Mouse (Mus musculus) midbrain, embryonic 11.5 days (tissue): ENCODE data around the gene Gstp2. TPM values are rescaled to one million over a fixed set of nuclear protein-coding genes. Genes with fewer than 3 reads are reported as not detected.
A peak's percentile ranks its signal among the peaks of the same experiment; 100 is the strongest.
"Not testable (repeated sequence)": the region's sequence is repeated elsewhere in the genome, so short reads cannot be mapped to it uniquely, and the experiment has no call there.

Experiments used
- ATAC-seq: fragments of 200-750 bp; cut with Nextera tagmentation; 2 replicates; pipeline ENCODE4 v1.8.0; 2017; ENCODE audit warnings: moderate TSS enrichment, moderate library complexity; ENCODE audit not compliant: low FRiP score
- DNase-seq: peaks from one replicate; pipeline ENCODE4 v3.0.0; 2015; ENCODE audit warnings: low spot score; ENCODE audit errors: missing footprints
- H3K27ac ChIP-seq: fragments of 300-500 bp; sonication (generic); 2 replicates; pipeline ENCODE4 v1.5.1; 2014; ENCODE audit warnings: low read depth, low read length
- H3K27me3 ChIP-seq: fragments of 300-500 bp; sonication (generic); 2 replicates; pipeline ENCODE4 v1.6.1; 2014; ENCODE audit warnings: mild to moderate bottlenecking, low read length, moderate library complexity, mixed read lengths; ENCODE audit not compliant: control insufficient read depth, insufficient read depth
- H3K36me3 ChIP-seq: fragments of 300-500 bp; sonication (generic); 2 replicates; pipeline ENCODE4 v1.6.1; 2014; ENCODE audit warnings: mild to moderate bottlenecking, low read length, moderate library complexity, mixed read lengths; ENCODE audit not compliant: control insufficient read depth, insufficient read depth
- H3K4me1 ChIP-seq: fragments of 300-500 bp; sonication (generic); 2 replicates; pipeline ENCODE4 v1.6.1; 2014; ENCODE audit warnings: low read length; ENCODE audit not compliant: control insufficient read depth, insufficient read depth
- H3K4me2 ChIP-seq: fragments of 300-500 bp; sonication (generic); 2 replicates; pipeline ENCODE4 v1.6.1; 2014; ENCODE audit warnings: mild to moderate bottlenecking, moderate library complexity
- H3K4me3 ChIP-seq: fragments of 300-500 bp; sonication (generic); 2 replicates; pipeline ENCODE4 v1.5.1; 2014; ENCODE audit warnings: low read depth, low read length
- H3K9ac ChIP-seq: fragments of 300-500 bp; sonication (generic); 2 replicates; pipeline ENCODE4 v1.6.1; 2014; ENCODE audit warnings: low read length
- H3K9me3 ChIP-seq: fragments of 300-500 bp; sonication (generic); 2 replicates; pipeline ENCODE4 v1.6.1; 2016; ENCODE audit warnings: low read length; ENCODE audit not compliant: control insufficient read depth
- WGBS: fragments of 180-500 bp; shearing (Covaris S2); extraction: QIAGEN DNeasy Blood & Tissue Kit; methylation state at CpG from one replicate; pipeline ENCODE4 v1.1.7; 2014; 5-methylcytosine and 5-hydroxymethylcytosine counted together
- polyA plus RNA-seq: library from polyadenylated mRNA; unstranded; fragments of >200 nt; fragmentation: Nextera tagmentation; extraction: Ambion mirVana; gene quantifications from 2 replicates; pipeline ENCODE4 v1.2.1, GENCODE M21; 2014

Gene Gstp2
- polyA plus RNA-seq, 1 experiment from 2014 or later, result 1.1 TPM

- ATAC-seq, H3K4me1 ChIP-seq, H3K4me3 ChIP-seq, DNase-seq, H3K27me3 ChIP-seq, H3K36me3 ChIP-seq, H3K9me3 ChIP-seq, H3K4me2 ChIP-seq, H3K9ac ChIP-seq, H3K27ac ChIP-seq: not testable (repeated sequence)
- WGBS, result 51% methylated on average over 5 of the region's 11 CpGs
These were observed 18.7 kb upstream of the Gstp2 start for GRCm38 (mm10) chr19:4064501-4064900.

- ATAC-seq, H3K9me3 ChIP-seq, H3K9ac ChIP-seq, H3K4me2 ChIP-seq, H3K27me3 ChIP-seq, H3K4me1 ChIP-seq, DNase-seq, H3K4me3 ChIP-seq, H3K36me3 ChIP-seq, H3K27ac ChIP-seq: not testable (repeated sequence)
- WGBS, result 93% methylated on average over 2 of the region's 4 CpGs
These were observed 17.5 kb upstream of the Gstp2 start for GRCm38 (mm10) chr19:4063357-4063756.

- Histone ChIP-seq H3K27me3 (no peaks in the 10 kb centered on the region), H3K4me2 (no peak overlapping the region), H3K9ac (no peak overlapping the region), H3K27ac (no peak overlapping the region), H3K4me1 (no peaks in the 10 kb centered on the region), H3K36me3 (no peaks in the 10 kb centered on the region), H3K9me3 (no peaks in the 10 kb centered on the region), H3K4me3 (no peak overlapping the region)
- WGBS, result 92% methylated on average over 5 of the region's 6 CpGs
- DNase-seq (no peak), ATAC-seq (no peak)
These were observed 15.2 kb upstream of the Gstp2 start for GRCm38 (mm10) chr19:4060899-4061465.

- not testable (repeated sequence) for H3K27me3 ChIP-seq, ATAC-seq, H3K9ac ChIP-seq, H3K9me3 ChIP-seq, H3K36me3 ChIP-seq, H3K4me1 ChIP-seq, H3K27ac ChIP-seq, H3K4me3 ChIP-seq, H3K4me2 ChIP-seq, DNase-seq
- 91% methylated on average over 8 of the region's 8 CpGs for WGBS
These were observed 14.4 kb upstream of the Gstp2 start for GRCm38 (mm10) chr19:4060044-4060898.

GRCm38 (mm10) chr19:4059069-4059740, 13.4 kb upstream of the Gstp2 start, which contains the start of gene Gstp3:
Gene Gstp3 (minus strand): TSS chr19:4059569.
- ATAC-seq, result no peak
- 84% methylated on average over 15 of the region's 15 CpGs for WGBS

GRCm38 (mm10) chr19:4058581-4058980, 12.8 kb upstream of the Gstp2 start:
- H3K27ac ChIP-seq, result no peak overlapping the region
- DNase-seq (no peak), ATAC-seq (no peak)
- no peak overlapping the region for H3K9ac ChIP-seq
- no peaks in the 10 kb centered on the region for H3K9me3 ChIP-seq
- no peak overlapping the region for H3K4me2 ChIP-seq
- no peak overlapping the region for H3K4me3 ChIP-seq
- no peaks in the 10 kb centered on the region for H3K27me3 ChIP-seq
- 89% methylated on average over 5 of the region's 5 CpGs for WGBS
- no peaks in the 10 kb centered on the region for H3K36me3 ChIP-seq
- no peaks in the 10 kb centered on the region for H3K4me1 ChIP-seq

More at GRCm38 (mm10) chr19:4059069-4059740, 13.4 kb upstream of the Gstp2 start, which contains the start of gene Gstp3:
- no peaks in the 10 kb centered on the region for H3K4me1 ChIP-seq
- H3K9me3 ChIP-seq, result no peaks in the 10 kb centered on the region
- H3K9ac ChIP-seq, result no peak within 1 kb of the TSS
- H3K4me3 ChIP-seq, result no peak within 1 kb of the TSS
- H3K27ac ChIP-seq, result no peak within 1 kb of the TSS
- H3K27me3 ChIP-seq, result no peaks in the 10 kb centered on the region
- no peak for DNase-seq
- no peak within 1 kb of the TSS for H3K4me2 ChIP-seq
- no peaks in the 10 kb centered on the region for H3K36me3 ChIP-seq

DNA sequence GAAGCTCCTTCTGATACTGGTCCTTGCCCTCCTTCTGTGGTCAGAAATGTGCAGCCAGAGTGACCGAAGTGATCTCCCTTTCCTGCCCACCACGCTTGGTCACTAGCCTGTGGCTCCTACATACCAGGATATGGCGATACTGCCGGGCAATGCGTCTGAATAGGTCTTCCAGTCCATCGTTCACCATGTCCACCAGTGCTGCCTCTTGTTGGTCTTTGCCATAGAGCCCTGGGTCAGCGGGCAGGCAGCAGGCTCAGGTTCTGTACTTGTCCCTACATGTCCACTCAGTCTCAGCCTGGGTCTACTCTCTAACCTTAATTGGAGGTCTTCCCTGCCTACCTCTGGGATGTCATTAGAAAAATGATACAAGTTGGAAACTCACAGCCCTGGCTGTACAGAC, 12.1 kb upstream of the Gstp2 start:
- H3K9ac ChIP-seq, result no peak overlapping the region
- H3K9me3 ChIP-seq, result no peaks in the 10 kb centered on the region
- H3K4me2 ChIP-seq, result no peak overlapping the region
- H3K36me3 ChIP-seq, result no peaks in the 10 kb centered on the region
- no peak for ATAC-seq
- no peaks in the 10 kb centered on the region for H3K27me3 ChIP-seq
- DNase-seq, result no peak
- no peak overlapping the region for H3K4me3 ChIP-seq
- no peak overlapping the region for H3K27ac ChIP-seq
- WGBS, result 90% methylated on average over 7 of the region's 7 CpGs
- no peaks in the 10 kb centered on the region for H3K4me1 ChIP-seq

- Histone ChIP-seq H3K27me3 (no peaks in the 10 kb centered on the region), H3K9ac (no peak overlapping the region), H3K27ac (no peak overlapping the region), H3K4me1 (no peaks in the 10 kb centered on the region), H3K4me3 (no peak overlapping the region), H3K36me3 (no peaks in the 10 kb centered on the region), H3K9me3 (no peaks in the 10 kb centered on the region), H3K4me2 (no peak overlapping the region)
- DNase-seq, result no peak
- WGBS, result 80% methylated on average over 13 of the region's 13 CpGs
- ATAC-seq, result no peak
These were observed 11.6 kb upstream of the Gstp2 start for GRCm38 (mm10) chr19:4057389-4057788.

DNA sequence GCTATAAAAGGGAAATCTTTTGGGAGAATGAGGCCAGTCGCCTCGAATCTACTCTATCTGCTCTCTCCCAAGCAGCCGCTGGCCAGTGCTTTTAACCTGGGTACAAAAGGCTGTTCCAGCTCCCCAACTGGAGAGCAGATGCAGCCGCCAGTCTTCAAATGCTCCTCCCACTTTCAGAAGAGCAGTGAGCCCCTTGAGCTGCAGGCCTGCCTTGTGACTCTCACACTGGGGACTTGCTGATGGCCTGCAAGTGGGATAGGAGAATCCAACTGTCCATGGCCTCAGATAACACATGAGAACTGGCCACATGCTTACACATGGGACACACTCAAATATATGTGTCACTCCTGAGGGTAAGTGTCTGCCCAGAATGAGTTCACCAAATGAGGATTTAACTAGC, 10.9 kb upstream of the Gstp2 start:
- Histone ChIP-seq H3K27me3 (no peaks in the 10 kb centered on the region), H3K9me3 (no peaks in the 10 kb centered on the region), H3K4me3 (no peak overlapping the region), H3K36me3 (no peaks in the 10 kb centered on the region), H3K4me2 (no peak overlapping the region), H3K9ac (no peak overlapping the region), H3K27ac (no peak overlapping the region), H3K4me1 (no peaks in the 10 kb centered on the region)
- peak; percentile 83 for DNase-seq
- ATAC-seq, result no peak
- WGBS, result 40% methylated on average over 4 of the region's 4 CpGs
